Mouse (Mus musculus): ENCODE results near the gene Patj. TPM values are rescaled to one million over a fixed set of nuclear protein-coding genes. Genes with fewer than 3 reads are reported as not detected.

The Patj gene
- total and polyA plus RNA-seq, 2 experiments from 2014 or later = 11.6 to 24.6 TPM

- H3K36me3 ChIP-seq (ENCODE audit: insufficient read depth, low read length) = no peaks in the 10 kb centered on the region
- H3K27ac ChIP-seq = no peak overlapping the region
- H3K4me3 ChIP-seq (ENCODE audit: low read length) = no peak overlapping the region
- DNase-seq (ENCODE audit: low spot score) = no peak
- ATAC-seq = no peak
- no peaks in the 10 kb centered on the region for H3K4me1 ChIP-seq (ENCODE audit: insufficient read depth, low read length)
- TF ChIP-seq CTCF (IDR thresholded peaks at IDR 0.05; ENCODE audit: low read depth) = no peak
- WGBS = 83% methylated on average over 3 of the region's 3 CpGs
- no peaks in the 10 kb centered on the region for H3K9me3 ChIP-seq (ENCODE audit: low read length)
- H3K27me3 ChIP-seq (ENCODE audit: insufficient read depth, low read length) = no peaks in the 10 kb centered on the region
- no peak overlapping the region for H3K4me2 ChIP-seq (ENCODE audit: low read depth, low read length)
- H3K9ac ChIP-seq (replicated peaks; ENCODE audit: low read length) = no peak overlapping the region
Observed at GRCm38 (mm10) chr4:98535446-98535845, 139.9 kb downstream of the Patj start.

- no peaks in the 10 kb centered on the region for H3K9me3 ChIP-seq (ENCODE audit: low read length)
- no peaks in the 10 kb centered on the region for H3K27me3 ChIP-seq (ENCODE audit: insufficient read depth, low read length)
- H3K36me3 ChIP-seq (ENCODE audit: insufficient read depth, low read length) = no peaks in the 10 kb centered on the region
- WGBS = 85% methylated on average over 2 of the region's 2 CpGs
- no peak overlapping the region for H3K4me3 ChIP-seq (ENCODE audit: low read length)
- H3K4me1 ChIP-seq (ENCODE audit: insufficient read depth, low read length) = 0 out of 2 replicates have a peak, but pooled peaks cover 2% of the 10 kb centered on the region
- no peak for TF ChIP-seq CTCF (IDR thresholded peaks at IDR 0.05; ENCODE audit: low read depth)
- no peak overlapping the region for H3K27ac ChIP-seq
- DNase-seq (ENCODE audit: low spot score) = no peak
- no peak for ATAC-seq
- H3K4me2 ChIP-seq (ENCODE audit: low read depth, low read length) = no peak overlapping the region
- H3K9ac ChIP-seq (replicated peaks; ENCODE audit: low read length) = no peak overlapping the region
Observed at GRCm38 (mm10) chr4:98541591-98541990, 146.0 kb downstream of the Patj start.

- H3K36me3 ChIP-seq (ENCODE audit: insufficient read depth, low read length) = no peaks in the 10 kb centered on the region
- no peaks in the 10 kb centered on the region for H3K27me3 ChIP-seq (ENCODE audit: insufficient read depth, low read length)
- no peak overlapping the region for H3K4me3 ChIP-seq (ENCODE audit: low read length)
- H3K27ac ChIP-seq = no peak overlapping the region
- H3K9me3 ChIP-seq (ENCODE audit: low read length) = no peaks in the 10 kb centered on the region
- ATAC-seq = no peak
- H3K4me1 ChIP-seq (ENCODE audit: insufficient read depth, low read length) = 0 out of 2 replicates have a peak, but pooled peaks cover 7% of the 10 kb centered on the region
- H3K4me2 ChIP-seq (ENCODE audit: low read depth, low read length) = no peak overlapping the region
- 58% methylated on average over 3 of the region's 3 CpGs for WGBS
- DNase-seq (ENCODE audit: low spot score) = no peak
- no peak overlapping the region for H3K9ac ChIP-seq (replicated peaks; ENCODE audit: low read length)
- no peak for TF ChIP-seq CTCF (IDR thresholded peaks at IDR 0.05; ENCODE audit: low read depth)
Observed at GRCm38 (mm10) chr4:98543001-98543400, 147.4 kb downstream of the Patj start.

DNA sequence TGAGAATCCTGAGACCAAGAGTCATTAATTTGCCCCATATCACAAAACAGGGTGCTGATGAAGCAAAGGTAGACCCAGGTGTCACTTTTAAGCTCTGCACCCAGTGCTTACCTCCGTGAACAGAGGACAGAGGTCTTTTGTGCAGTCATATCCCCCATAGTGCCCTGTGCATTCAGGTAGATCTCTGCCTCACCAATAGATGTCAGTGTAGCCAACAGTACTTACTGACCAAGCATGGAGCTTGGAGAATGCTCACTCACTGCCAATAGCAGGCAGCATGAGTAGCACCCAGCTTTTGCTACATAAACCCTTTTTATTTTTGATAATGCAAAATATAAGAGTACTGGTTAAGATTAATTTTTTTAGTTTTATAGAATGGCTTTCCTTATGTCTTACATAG is 149.8 kb downstream of the Patj start:
- no peak overlapping the region for H3K9ac ChIP-seq (replicated peaks; ENCODE audit: low read length)
- ATAC-seq = peak; percentile 76; the same call in 1 of the 2 replicates
- no peaks in the 10 kb centered on the region for H3K9me3 ChIP-seq (ENCODE audit: low read length)
- no peak overlapping the region for H3K4me2 ChIP-seq (ENCODE audit: low read depth, low read length)
- no peaks in the 10 kb centered on the region for H3K36me3 ChIP-seq (ENCODE audit: insufficient read depth, low read length)
- no peak overlapping the region for H3K4me3 ChIP-seq (ENCODE audit: low read length)
- 29% methylated on average over 1 of the region's 1 CpGs for WGBS
- peak; percentile 80 for TF ChIP-seq CTCF (IDR thresholded peaks at IDR 0.05; ENCODE audit: low read depth)
- H3K27ac ChIP-seq = no peak overlapping the region
- no peaks in the 10 kb centered on the region for H3K27me3 ChIP-seq (ENCODE audit: insufficient read depth, low read length)
- H3K4me1 ChIP-seq (ENCODE audit: insufficient read depth, low read length) = 0 out of 2 replicates have a peak, but pooled peaks cover 7% of the 10 kb centered on the region
- DNase-seq (ENCODE audit: low spot score) = peak; percentile 64

GRCm38 (mm10) chr4:98546456-98547176 is 151.0 kb downstream of the Patj start:
- peak overlapping the region; percentile 35 for H3K4me2 ChIP-seq (ENCODE audit: low read depth, low read length)
- H3K27ac ChIP-seq = peak overlapping the region; percentile 48; the same call in 1 of the 2 replicates
- ATAC-seq (peak; percentile 60; the same call in 1 of the 2 replicates), DNase-seq (ENCODE audit: low spot score) (peak; percentile 18)
- H3K4me3 ChIP-seq (ENCODE audit: low read length) = no peak overlapping the region
- 34% methylated on average over 12 of the region's 12 CpGs for WGBS
- H3K9ac ChIP-seq (replicated peaks; ENCODE audit: low read length) = peak overlapping the region; percentile 28; the same call in 1 of the 2 replicates
- H3K36me3 ChIP-seq (ENCODE audit: insufficient read depth, low read length) = no peaks in the 10 kb centered on the region
- 0 out of 2 replicates have a peak, but pooled peaks cover 7% of the 10 kb centered on the region for H3K4me1 ChIP-seq (ENCODE audit: insufficient read depth, low read length)
- TF ChIP-seq CTCF (IDR thresholded peaks at IDR 0.05; ENCODE audit: low read depth) = no peak
- no peaks in the 10 kb centered on the region for H3K9me3 ChIP-seq (ENCODE audit: low read length)
- no peaks in the 10 kb centered on the region for H3K27me3 ChIP-seq (ENCODE audit: insufficient read depth, low read length)

GRCm38 (mm10) chr4:98549491-98549890 is 153.9 kb downstream of the Patj start:
- no peak for ATAC-seq
- Histone ChIP-seq H3K9ac (replicated peaks; ENCODE audit: low read length) (no peak overlapping the region), H3K27me3 (ENCODE audit: insufficient read depth, low read length) (no peaks in the 10 kb centered on the region), H3K4me3 (ENCODE audit: low read length) (no peak overlapping the region), H3K27ac (no peak overlapping the region), H3K4me1 (ENCODE audit: insufficient read depth, low read length) (0 out of 2 replicates have a peak, but pooled peaks cover 7% of the 10 kb centered on the region), H3K4me2 (ENCODE audit: low read depth, low read length) (no peak overlapping the region), H3K9me3 (ENCODE audit: low read length) (no peaks in the 10 kb centered on the region), H3K36me3 (ENCODE audit: insufficient read depth, low read length) (no peaks in the 10 kb centered on the region)
- WGBS = 77% methylated on average over 7 of the region's 7 CpGs
- no peak for TF ChIP-seq CTCF (IDR thresholded peaks at IDR 0.05; ENCODE audit: low read depth)
- no peak for DNase-seq (ENCODE audit: low spot score)

GRCm38 (mm10) chr4:98550116-98550515 is 154.5 kb downstream of the Patj start:
- H3K9ac ChIP-seq (replicated peaks; ENCODE audit: low read length) = no peak overlapping the region
- 88% methylated on average over 5 of the region's 5 CpGs for WGBS
- TF ChIP-seq CTCF (IDR thresholded peaks at IDR 0.05; ENCODE audit: low read depth) = no peak
- no peaks in the 10 kb centered on the region for H3K9me3 ChIP-seq (ENCODE audit: low read length)
- H3K4me3 ChIP-seq (ENCODE audit: low read length) = no peak overlapping the region
- H3K36me3 ChIP-seq (ENCODE audit: insufficient read depth, low read length) = no peaks in the 10 kb centered on the region
- ATAC-seq (no peak), DNase-seq (ENCODE audit: low spot score) (no peak)
- H3K27me3 ChIP-seq (ENCODE audit: insufficient read depth, low read length) = no peaks in the 10 kb centered on the region
- no peak overlapping the region for H3K4me2 ChIP-seq (ENCODE audit: low read depth, low read length)
- 0 out of 2 replicates have a peak, but pooled peaks cover 7% of the 10 kb centered on the region for H3K4me1 ChIP-seq (ENCODE audit: insufficient read depth, low read length)
- H3K27ac ChIP-seq = no peak overlapping the region

Measured in hindbrain, postnatal 0 days (tissue).